Mouse (Mus musculus) layer of hippocampus, adult 18-20 months (tissue): ENCODE results near the gene Tfap4. TPM values are rescaled to one million over a fixed set of nuclear protein-coding genes. Genes with fewer than 3 reads are reported as not detected.
A peak's percentile ranks its signal among the peaks of the same experiment; 100 is the strongest.

Source experiments
- DNase-seq, 2 experiments: peaks; one replicate each; pipeline ENCODE4 v3.0.0; 2022; ENCODE audit warnings: low spot score in 2 of 2
- long read RNA-seq: library from polyadenylated mRNA; stranded (forward); transcript quantifications from one replicate; pipeline ENCODE4 v2.0.0, GENCODE M21; 2021
- total RNA-seq, 2 experiments: library from RNA; stranded (reverse); gene quantifications; 2 replicates each; pipeline ENCODE4 v1.2.3; 2021

The Tfap4 gene
- 1 to 10 TPM; 5.3 TPM for total RNA-seq
- long read RNA-seq, partial matches to known transcripts = 1 of 2 reads
- long read RNA-seq, other reads (novel, unspliced or antisense) = 1 of 2 reads

DNA sequence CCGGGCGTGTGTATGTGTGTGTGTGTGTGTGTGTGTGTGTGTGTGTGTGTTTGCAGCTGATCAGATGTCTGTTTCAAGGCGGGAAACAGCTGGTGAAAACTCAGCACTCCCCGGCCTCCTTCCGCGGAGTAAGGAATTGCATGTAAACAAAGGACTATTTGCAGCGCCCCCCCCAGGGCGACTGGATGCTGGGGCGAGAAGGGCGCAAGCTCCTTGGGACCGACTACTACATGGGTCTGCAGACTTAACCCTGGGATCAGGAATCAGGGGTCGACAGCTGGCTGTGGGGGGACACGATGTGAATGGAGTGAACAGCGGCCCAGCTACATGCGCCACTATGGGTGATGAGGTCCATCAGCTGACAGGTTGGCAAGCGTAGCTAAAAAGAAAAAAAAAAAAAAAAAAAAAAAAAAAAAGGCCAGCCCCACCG is at the start of gene Tfap4:
Gene Tfap4 (minus strand): TSS at position 140 of the 430 bp plus-strand sequence.
- peak; percentile 72 to 88 for DNase-seq

- no peak for DNase-seq
Observed at GRCm38 (mm10) chr16:4608532-4609059, 48.9 kb upstream of the Tfap4 start.

DNA sequence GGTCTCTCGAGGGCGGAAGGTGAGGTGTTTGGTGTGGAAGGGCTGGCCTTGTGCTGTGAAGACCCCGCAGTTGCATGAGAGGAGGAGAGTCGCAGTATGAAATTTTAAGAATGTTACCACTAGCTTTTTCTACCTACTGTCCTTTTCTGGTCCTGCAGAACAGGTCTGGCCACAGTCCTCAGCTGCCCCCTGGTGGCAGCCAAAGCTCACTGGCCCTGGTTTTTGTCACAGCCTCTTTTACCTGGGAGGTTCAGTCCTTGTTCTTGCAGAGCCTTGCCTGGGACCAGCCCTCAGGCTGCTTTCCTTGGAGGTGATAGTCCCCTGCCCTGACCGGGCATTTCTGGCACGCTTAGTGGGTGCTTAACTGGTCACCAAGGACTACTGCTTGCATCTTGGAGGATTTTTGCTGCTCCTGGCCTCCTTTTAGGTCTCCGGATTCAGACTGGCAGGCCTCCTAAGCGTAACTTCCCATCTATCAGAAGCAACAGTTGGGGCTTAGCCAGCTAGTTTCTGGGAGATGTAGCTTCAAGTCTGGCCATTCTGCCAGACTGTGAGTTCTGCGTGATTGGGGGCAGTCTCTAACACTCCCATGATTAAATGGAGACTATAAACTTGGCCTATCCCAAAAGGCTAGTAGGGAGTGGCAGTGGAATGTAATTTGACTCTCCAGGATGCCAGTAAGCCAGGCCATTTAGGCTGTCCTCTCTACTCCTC is 48.3 kb upstream of the Tfap4 start:
- peak; percentile 65 to 85 for DNase-seq

DNA sequence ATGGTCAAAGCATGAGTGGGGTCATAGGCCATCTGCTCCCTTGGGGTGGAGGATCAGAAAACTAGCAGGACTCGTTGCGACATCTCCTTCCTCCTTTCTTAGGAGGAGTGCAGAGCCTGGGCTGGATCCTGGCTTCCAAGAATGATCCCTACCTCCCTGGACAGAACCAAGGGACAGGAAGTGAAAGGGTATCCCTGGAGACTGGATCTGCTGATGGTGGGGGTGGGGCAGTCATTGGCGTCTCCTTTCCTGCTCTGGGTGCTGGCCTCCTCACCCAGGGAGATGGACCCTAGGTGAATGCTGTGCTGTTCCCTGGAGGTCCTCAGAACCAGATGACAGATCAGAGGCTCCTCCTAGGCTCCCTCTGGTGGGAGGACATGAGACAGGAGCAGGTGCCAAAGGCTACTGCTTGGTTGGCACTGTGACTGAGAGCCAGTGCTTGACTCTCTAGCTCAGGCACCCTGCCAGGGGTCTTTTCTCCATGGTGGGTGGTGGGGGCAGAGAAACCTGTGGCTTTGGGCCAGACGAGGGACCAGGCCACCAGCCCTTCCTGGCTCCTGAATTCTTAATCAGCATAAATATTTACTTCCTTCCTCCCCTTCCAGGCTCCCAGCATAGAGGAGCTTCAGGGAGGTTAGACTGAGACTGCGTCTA is 46.9 kb upstream of the Tfap4 start:
- no peak for DNase-seq

DNA sequence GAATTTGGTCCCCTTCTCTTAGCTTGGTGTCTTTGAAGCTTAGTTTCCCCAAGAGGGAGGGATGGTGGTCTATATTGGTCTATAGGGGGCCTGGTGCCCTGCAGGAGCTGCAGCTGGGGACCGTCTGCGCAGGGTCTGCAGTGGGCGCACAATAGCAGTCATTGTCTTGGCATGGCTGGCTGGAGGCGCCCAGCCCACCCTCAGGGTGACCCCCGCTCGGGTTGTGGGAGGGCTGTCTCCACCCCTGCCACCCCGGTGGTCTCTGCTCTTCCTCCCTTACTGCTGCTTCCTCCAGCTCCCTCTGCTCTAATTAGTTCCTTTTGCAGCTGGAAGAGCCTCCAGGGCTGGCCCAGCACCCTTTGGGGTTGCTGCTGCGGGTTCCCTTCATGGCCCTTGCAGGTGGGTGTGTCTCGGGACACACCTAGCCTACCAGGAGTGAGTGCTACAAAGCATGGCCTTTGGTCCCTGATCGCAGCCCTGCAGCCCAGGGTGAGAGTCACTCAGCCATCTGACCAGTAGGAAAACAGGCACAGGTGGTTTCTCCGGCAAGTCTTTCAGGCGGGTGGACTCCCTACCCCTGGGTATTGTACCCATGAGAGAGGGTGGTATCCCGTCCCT is 46.0 kb upstream of the Tfap4 start:
- no peak for DNase-seq

DNA sequence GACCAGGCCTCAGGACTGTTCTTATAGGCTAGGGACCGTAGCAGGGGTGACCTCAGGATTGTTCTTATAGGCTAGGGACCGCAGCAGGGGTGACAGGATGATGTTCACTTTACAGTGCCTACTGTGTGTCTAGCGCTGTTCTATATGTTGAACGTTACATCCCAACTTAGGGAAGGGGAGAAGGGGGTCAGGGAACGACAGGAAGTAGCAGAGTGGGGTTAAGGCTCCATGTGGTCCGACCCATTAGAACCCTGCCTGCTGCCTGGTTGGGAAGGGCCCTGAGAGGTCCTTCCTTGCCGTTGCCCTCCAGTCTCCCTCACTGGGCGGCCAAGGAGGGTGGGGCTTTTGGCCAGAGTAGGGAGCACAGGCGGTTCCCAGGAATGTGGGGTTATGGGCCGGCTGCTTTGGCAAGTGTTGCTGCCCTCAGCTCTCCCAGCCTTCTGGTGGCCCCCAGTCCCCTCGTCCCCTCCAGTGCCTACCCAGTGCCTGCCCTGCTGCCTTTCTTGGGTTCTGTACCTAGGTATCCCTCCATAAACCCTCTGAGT is 44.7 kb upstream of the Tfap4 start:
- DNase-seq = no peak

DNA sequence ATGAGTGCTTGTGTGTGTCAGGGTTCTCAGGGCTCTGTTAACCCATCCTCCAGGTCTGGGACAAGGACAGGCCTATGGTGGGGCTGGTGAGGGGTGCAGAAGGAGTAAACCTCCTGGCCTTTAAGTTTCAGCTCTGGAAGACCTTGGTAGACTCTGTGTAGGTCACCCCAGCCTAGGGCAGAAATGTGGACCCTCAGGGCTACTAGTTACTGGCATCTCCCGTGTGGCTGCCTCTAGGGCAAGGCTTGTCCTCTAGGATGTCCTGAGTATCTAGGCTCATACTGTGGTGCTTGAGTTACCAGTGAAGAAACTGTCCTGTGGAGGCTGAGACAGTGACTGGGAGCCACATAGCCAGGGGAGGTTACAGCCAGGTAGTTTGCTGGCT is 43.8 kb upstream of the Tfap4 start:
- DNase-seq = no peak

DNA sequence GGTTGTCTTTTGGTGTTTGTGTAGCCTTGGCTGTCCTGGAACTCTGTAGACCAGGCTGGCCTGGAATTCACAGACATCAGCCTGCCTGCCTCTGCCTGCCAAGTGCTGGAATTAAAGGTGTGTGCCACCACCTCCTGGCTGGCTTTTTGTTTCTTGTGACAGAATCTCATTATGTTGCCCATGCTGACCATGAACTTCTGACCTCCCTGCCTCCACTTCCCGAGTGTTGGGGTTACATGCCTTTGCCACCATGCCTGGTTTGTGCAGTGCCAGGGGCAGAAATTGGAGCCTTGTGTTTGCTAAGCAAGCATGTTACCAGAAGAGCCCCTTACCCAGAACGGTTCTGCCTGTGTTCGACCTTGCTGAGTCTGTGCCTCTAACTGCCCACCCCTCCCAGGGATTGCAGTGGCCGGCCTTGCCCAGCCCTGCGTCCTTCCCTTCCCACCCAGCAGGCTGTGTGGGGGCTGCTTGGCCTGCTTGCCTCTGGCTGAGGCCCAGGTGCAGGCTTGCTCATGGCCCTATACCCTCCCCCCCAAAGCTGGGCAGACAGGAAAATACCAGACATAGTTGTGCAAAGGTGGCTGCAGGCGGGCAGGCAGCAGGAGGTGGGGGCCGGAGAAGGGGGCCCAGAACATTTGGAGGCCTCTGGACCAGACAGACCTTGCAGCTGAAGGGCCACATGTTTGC is 43.3 kb upstream of the Tfap4 start:
- DNase-seq = no peak

- DNase-seq = no peak
Observed at GRCm38 (mm10) chr16:4602189-4602588, 42.5 kb upstream of the Tfap4 start.

- DNase-seq = no peak
Observed at GRCm38 (mm10) chr16:4600701-4601310, 41.2 kb upstream of the Tfap4 start.

GRCm38 (mm10) chr16:4599616-4600015 is 40.0 kb upstream of the Tfap4 start:
- no peak for DNase-seq

DNA sequence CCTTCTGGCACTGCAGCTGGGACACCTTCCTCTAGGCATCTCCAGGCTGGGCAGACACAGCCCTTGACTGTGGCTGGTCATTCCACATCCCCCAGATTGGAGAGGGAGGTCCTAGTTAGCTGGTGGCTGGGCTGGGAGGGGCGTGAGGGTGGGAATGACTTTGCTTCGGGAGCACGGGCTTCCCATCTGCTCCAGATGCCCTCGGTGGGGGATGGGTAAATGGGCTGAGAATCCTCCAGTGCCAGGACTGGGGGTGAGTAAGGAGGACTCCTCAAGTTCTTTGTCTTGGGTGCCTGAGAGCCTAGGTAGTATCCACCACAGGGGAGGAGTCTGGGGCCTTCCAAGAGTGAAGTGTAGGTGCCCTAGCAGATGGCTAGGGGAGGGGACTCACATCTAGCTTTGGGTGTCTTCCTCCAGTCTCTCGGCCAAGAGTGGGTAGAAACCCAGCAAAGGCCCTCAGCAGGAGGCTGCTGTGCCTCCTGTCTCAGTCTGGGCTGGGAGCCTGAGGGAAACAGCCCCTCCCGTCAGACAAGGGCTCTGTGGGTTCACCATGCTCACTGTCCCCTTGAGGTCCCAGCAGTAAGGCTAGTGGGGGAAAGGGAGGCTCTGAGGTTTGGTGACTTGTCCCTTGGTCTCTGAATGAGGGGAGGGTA is 39.4 kb upstream of the Tfap4 start:
- no peak for DNase-seq

- no peak for DNase-seq
Observed at GRCm38 (mm10) chr16:4598041-4598440, 38.4 kb upstream of the Tfap4 start.

GRCm38 (mm10) chr16:4597296-4597695 is 37.6 kb upstream of the Tfap4 start:
- no peak for DNase-seq

- no peak for DNase-seq
Observed at GRCm38 (mm10) chr16:4596836-4597235, 37.2 kb upstream of the Tfap4 start.

DNA sequence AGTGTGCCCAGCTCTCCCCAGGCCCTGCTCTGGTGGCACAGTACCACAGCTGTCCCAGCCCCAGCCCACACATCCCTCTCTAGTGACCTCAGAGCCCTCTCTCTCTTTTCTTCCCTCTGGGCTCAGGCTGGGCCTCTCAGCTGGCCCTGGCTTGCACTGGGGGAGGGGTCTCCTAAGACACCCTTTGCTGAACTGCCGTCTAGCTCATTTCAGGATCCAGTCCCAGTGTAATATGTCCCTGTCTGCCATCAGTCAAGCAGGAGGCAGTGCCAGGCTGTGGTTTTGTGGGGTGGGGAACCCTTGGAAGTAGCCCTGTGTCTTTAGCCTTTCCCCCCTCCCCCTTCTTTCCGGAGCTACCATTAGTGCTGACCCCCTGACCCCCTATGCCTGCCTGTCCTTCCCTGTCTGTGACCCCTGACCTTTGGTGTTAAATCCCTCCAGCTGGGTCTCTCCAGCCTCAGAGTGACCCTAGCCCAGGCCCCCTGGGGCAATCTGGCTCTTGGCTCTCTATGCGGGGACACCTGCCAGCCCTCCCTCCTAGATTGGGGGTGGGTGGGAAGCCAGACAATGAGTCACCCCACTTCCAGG is 36.6 kb upstream of the Tfap4 start:
- DNase-seq = no peak

- no peak for DNase-seq
Observed at GRCm38 (mm10) chr16:4595527-4595963, 35.9 kb upstream of the Tfap4 start.

DNA sequence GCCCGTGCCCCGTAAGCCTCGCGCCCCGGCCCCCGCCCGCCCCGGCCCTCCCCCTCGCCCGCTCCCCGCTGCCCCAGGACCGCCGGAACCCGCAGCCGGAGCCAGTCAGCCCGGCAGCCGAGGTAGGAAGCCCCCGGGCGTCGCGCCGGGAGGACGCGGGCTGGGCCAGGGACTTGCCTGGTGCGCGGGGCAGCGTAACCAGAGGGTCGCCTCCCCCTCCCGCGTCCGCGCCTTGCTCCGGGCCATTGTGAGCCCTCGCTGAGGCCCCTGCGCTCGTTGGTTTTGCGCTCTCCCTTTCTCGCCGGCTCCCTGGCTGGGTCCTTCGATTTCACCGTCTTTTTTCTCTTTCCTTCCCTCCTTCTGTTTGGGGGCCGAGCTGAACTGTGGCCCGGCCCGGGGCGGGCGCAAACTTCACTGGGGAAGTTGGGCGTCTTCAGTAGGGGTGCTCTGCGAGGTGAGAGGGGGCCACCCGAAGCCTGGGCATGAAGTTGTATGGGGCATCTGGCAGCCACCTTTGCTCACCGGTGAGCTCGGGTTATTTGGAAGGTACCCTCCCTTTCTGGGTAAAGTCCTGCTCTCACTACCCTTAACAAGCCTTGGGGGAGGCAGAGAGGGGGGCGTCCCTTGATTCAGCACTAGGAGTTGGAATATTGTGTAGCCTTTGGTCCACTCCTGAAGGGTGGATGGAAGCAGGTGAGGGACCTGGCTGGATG is 35.3 kb upstream of the Tfap4 start:
- no peak for DNase-seq
